ENCODE assay signal across 9 mouse cellular contexts in genomic region chr9:106470991-106471750, GRCm38 (mm10). TPM values are rescaled to one million over a fixed set of nuclear protein-coding genes. Genes with fewer than 3 reads are reported as not detected.
DNase-seq lines count a peak whose midpoint lies in the region; ATAC-seq lines count a peak whose summit lies in the region.
"Had no signal": no experiment of that assay in that cellular context is flagged by ENCODE, and none has a peak within 500 bp of the region (broad histone marks: within the 10 kb centered on the region; RNA-seq: fewer than 3 reads in every experiment).

No protein-coding gene starts in this region.

- H3K4me3 ChIP-seq in heart, embryonic 11.5 days (ENCODE audit: low read depth, low read length), result 0 out of 2 replicates have a peak overlapping the region, but pooled peaks have one; percentile 15
- peak overlapping the region; percentile 15; the same call in 1 of the 2 replicates for H3K4me3 ChIP-seq in intestine, embryonic 14.5 days (ENCODE audit: low read depth, low read length)
- 0 out of 2 replicates have a peak overlapping the region, but pooled peaks have one; percentile 17 for H3K4me3 ChIP-seq in stomach, embryonic 16.5 days (replicated peaks; ENCODE audit: low read length)
- H3K4me3 ChIP-seq in midbrain, embryonic 16.5 days (ENCODE audit: low read depth, low read length), result no peak overlapping the region

- ATAC-seq in heart, embryonic 11.5 days (replicated peaks; ENCODE audit: insufficient number of reproducible peaks, low FRiP score, low TSS enrichment), result no peak
- no peak for ATAC-seq in intestine, embryonic 14.5 days (replicated peaks; ENCODE audit: low FRiP score, low TSS enrichment, low read depth)
- no peak for ATAC-seq in stomach, embryonic 16.5 days (ENCODE audit: insufficient read depth, low FRiP score)
- ATAC-seq in midbrain, embryonic 16.5 days, result no peak

- no peaks in the 10 kb centered on the region for H3K9me3 ChIP-seq in heart, embryonic 11.5 days (replicated peaks; ENCODE audit: control insufficient read depth, low read length)
- no peaks in the 10 kb centered on the region for H3K9me3 ChIP-seq in intestine, embryonic 14.5 days (ENCODE audit: control insufficient read depth, low read length)
- no peaks in the 10 kb centered on the region for H3K9me3 ChIP-seq in stomach, embryonic 16.5 days (replicated peaks; ENCODE audit: control insufficient read depth, low read length)
- no peaks in the 10 kb centered on the region for H3K9me3 ChIP-seq in midbrain, embryonic 16.5 days (replicated peaks; ENCODE audit: control insufficient read depth, low read length, poor library complexity, severe bottlenecking)

- H3K9ac ChIP-seq in heart, embryonic 11.5 days (ENCODE audit: low read depth, low read length), result no peak overlapping the region
- no peak overlapping the region for H3K9ac ChIP-seq in intestine, embryonic 14.5 days (ENCODE audit: low read length)
- peak overlapping the region; percentile 51; the same call in 1 of the 2 replicates for H3K9ac ChIP-seq in stomach, embryonic 16.5 days (ENCODE audit: low read length)
- no peak overlapping the region for H3K9ac ChIP-seq in midbrain, embryonic 16.5 days (ENCODE audit: low read depth, low read length)

- 56% methylated on average over 14 of the region's 14 CpGs for WGBS in heart, embryonic 11.5 days (ENCODE audit: insufficient replicate concordance)
- 62% methylated on average over 14 of the region's 14 CpGs for WGBS in intestine, embryonic 14.5 days
- 65% methylated on average over 14 of the region's 14 CpGs for WGBS in stomach, embryonic 16.5 days
- WGBS in midbrain, embryonic 16.5 days, result 60% methylated on average over 14 of the region's 14 CpGs

- H3K36me3 ChIP-seq in heart, embryonic 11.5 days (ENCODE audit: control insufficient read depth, insufficient read depth, low read length), result no peaks in the 10 kb centered on the region
- H3K36me3 ChIP-seq in intestine, embryonic 14.5 days (ENCODE audit: control insufficient read depth, insufficient read depth, low read length), result no peaks in the 10 kb centered on the region
- H3K36me3 ChIP-seq in stomach, embryonic 16.5 days (ENCODE audit: control insufficient read depth, insufficient read depth, low read length), result no peaks in the 10 kb centered on the region
- H3K36me3 ChIP-seq in midbrain, embryonic 16.5 days (ENCODE audit: control insufficient read depth, insufficient read depth, low read length), result no peaks in the 10 kb centered on the region

- DNase-seq in heart, adult 18-20 months, result no peak
- DNase-seq in right cerebral cortex, postnatal 14 days, result peak; percentile 4
- DNase-seq in right cerebral cortex, postnatal 36 days (ENCODE audit: low spot score in 2 of 2), result no peak
- no peak for DNase-seq in intestine, embryonic 14.5 days (ENCODE audit: low spot score)
- no peak for DNase-seq in lung, postnatal 25 days (ENCODE audit: low spot score)

- peaks cover 25% of the 10 kb centered on the region for H3K4me1 ChIP-seq in heart, embryonic 11.5 days (ENCODE audit: control insufficient read depth, insufficient read depth, low read length)
- peaks cover 10% of the 10 kb centered on the region; the same call in 1 of the 2 replicates for H3K4me1 ChIP-seq in intestine, embryonic 14.5 days (replicated peaks; ENCODE audit: control insufficient read depth, insufficient read depth, low read length)
- peaks cover 27% of the 10 kb centered on the region for H3K4me1 ChIP-seq in stomach, embryonic 16.5 days (ENCODE audit: control insufficient read depth, insufficient read depth, low read length)
- H3K4me1 ChIP-seq in midbrain, embryonic 16.5 days (ENCODE audit: control insufficient read depth, insufficient read depth, low read length), result no peaks in the 10 kb centered on the region

- no peak overlapping the region for H3K27ac ChIP-seq in heart, embryonic 11.5 days (ENCODE audit: low read depth, low read length)
- no peak overlapping the region for H3K27ac ChIP-seq in intestine, embryonic 14.5 days (ENCODE audit: low read depth)
- H3K27ac ChIP-seq in stomach, embryonic 16.5 days (ENCODE audit: low read length), result no peak overlapping the region; the same call in 1 of the 2 replicates
- H3K27ac ChIP-seq in midbrain, embryonic 16.5 days (ENCODE audit: low read length), result no peak overlapping the region

- peak overlapping the region; percentile 52 for H3K4me2 ChIP-seq in heart, embryonic 11.5 days
- H3K4me2 ChIP-seq in intestine, embryonic 14.5 days (ENCODE audit: low read length), result peak overlapping the region; percentile 42
- H3K4me2 ChIP-seq in stomach, embryonic 16.5 days (ENCODE audit: low read depth, low read length), result peak overlapping the region; percentile 42; the same call in 1 of the 2 replicates
- H3K4me2 ChIP-seq in midbrain, embryonic 16.5 days (ENCODE audit: low read length), result no peak overlapping the region

- H3K27me3 ChIP-seq in heart, embryonic 11.5 days (ENCODE audit: control insufficient read depth, insufficient read depth, low read length), result no peaks in the 10 kb centered on the region; the same call in 1 of the 2 replicates
- H3K27me3 ChIP-seq in intestine, embryonic 14.5 days (replicated peaks; ENCODE audit: control insufficient read depth, insufficient read depth, low read length), result no peaks in the 10 kb centered on the region
- H3K27me3 ChIP-seq in stomach, embryonic 16.5 days (ENCODE audit: control insufficient read depth, insufficient read depth, low read length), result no peaks in the 10 kb centered on the region
- H3K27me3 ChIP-seq in midbrain, embryonic 16.5 days (ENCODE audit: control insufficient read depth, insufficient read depth, low read depth, low read length), result 0 out of 2 replicates have a peak, but pooled peaks cover 3% of the 10 kb centered on the region

RNA-seq across cellular contexts. Expression of gene Rrp9, which starts 4.6 kb away (rescaled TPM):
- polyA plus RNA-seq in heart, embryonic 11.5 days (2014; fragmentation: Nextera tagmentation; extraction: Ambion mirVana), result 31.3 and 32.9 TPM in 2 replicates
- 10 to 100 TPM; 21.3 to 26.3 TPM for total RNA-seq in heart, adult 18-20 months (2021)
- 51.7 and 52.4 TPM in 2 replicates for polyA plus RNA-seq in intestine, embryonic 14.5 days (2014; fragmentation: Nextera tagmentation; extraction: Ambion mirVana)
- polyA plus RNA-seq in stomach, embryonic 16.5 days (2015; fragmentation: Nextera tagmentation; extraction: Ambion mirVana), result 40.8 and 42.6 TPM in 2 replicates
- 48.3 and 48.5 TPM in 2 replicates for polyA plus RNA-seq in midbrain, embryonic 16.5 days (2015; fragmentation: Nextera tagmentation; extraction: Ambion mirVana)

RNA-seq across cellular contexts. Expression of gene Gpr62, which starts 5.4 kb away (rescaled TPM):
- 0.25 and 0.46 TPM in 2 replicates for polyA plus RNA-seq in heart, embryonic 11.5 days (2014; fragmentation: Nextera tagmentation; extraction: Ambion mirVana)
- total RNA-seq in heart, adult 18-20 months (2021), result not detected
- 0.08 and 0.41 TPM in 2 replicates for polyA plus RNA-seq in intestine, embryonic 14.5 days (2014; fragmentation: Nextera tagmentation; extraction: Ambion mirVana)
- 0.19 and 0.26 TPM in 2 replicates for polyA plus RNA-seq in stomach, embryonic 16.5 days (2015; fragmentation: Nextera tagmentation; extraction: Ambion mirVana)
- 0.78 and 0.98 TPM in 2 replicates for polyA plus RNA-seq in midbrain, embryonic 16.5 days (2015; fragmentation: Nextera tagmentation; extraction: Ambion mirVana)
- total RNA-seq: MEL had no signal

RNA-seq across cellular contexts. Expression of gene Parp3, which starts 5.6 kb away (rescaled TPM):
- 1.0 and 1.9 TPM in 2 replicates for polyA plus RNA-seq in heart, embryonic 11.5 days (2014; fragmentation: Nextera tagmentation; extraction: Ambion mirVana)
- total RNA-seq in heart, adult 18-20 months (2021), result 10 to 100 TPM; 33.7 to 38.2 TPM
- 1.7 and 2.2 TPM in 2 replicates for polyA plus RNA-seq in intestine, embryonic 14.5 days (2014; fragmentation: Nextera tagmentation; extraction: Ambion mirVana)
- 6.2 and 6.7 TPM in 2 replicates for polyA plus RNA-seq in stomach, embryonic 16.5 days (2015; fragmentation: Nextera tagmentation; extraction: Ambion mirVana)
- polyA plus RNA-seq in midbrain, embryonic 16.5 days (2015; fragmentation: Nextera tagmentation; extraction: Ambion mirVana), result 0.73 and 0.89 TPM in 2 replicates

RNA-seq across cellular contexts. Expression of gene Pcbp4, which starts 18.1 kb away (rescaled TPM):
- 77.0 and 80.4 TPM in 2 replicates for polyA plus RNA-seq in heart, embryonic 11.5 days (2014; fragmentation: Nextera tagmentation; extraction: Ambion mirVana)
- 10 to 100 TPM; 61.1 to 63.2 TPM for total RNA-seq in heart, adult 18-20 months (2021)
- 55.3 and 73.4 TPM in 2 replicates for polyA plus RNA-seq in intestine, embryonic 14.5 days (2014; fragmentation: Nextera tagmentation; extraction: Ambion mirVana)
- polyA plus RNA-seq in stomach, embryonic 16.5 days (2015; fragmentation: Nextera tagmentation; extraction: Ambion mirVana), result 39.4 and 42.5 TPM in 2 replicates
- polyA plus RNA-seq in midbrain, embryonic 16.5 days (2015; fragmentation: Nextera tagmentation; extraction: Ambion mirVana), result 242 and 262 TPM in 2 replicates

RNA-seq across cellular contexts. Expression of gene Abhd14a, which starts 23.7 kb away (rescaled TPM):
- polyA plus RNA-seq in heart, embryonic 11.5 days (2014; fragmentation: Nextera tagmentation; extraction: Ambion mirVana), result 41.2 and 41.9 TPM in 2 replicates
- total RNA-seq in heart, adult 18-20 months (2021), result 10 to 100 TPM; 19.0 to 19.6 TPM
- polyA plus RNA-seq in intestine, embryonic 14.5 days (2014; fragmentation: Nextera tagmentation; extraction: Ambion mirVana), result 55.9 and 58.2 TPM in 2 replicates
- polyA plus RNA-seq in stomach, embryonic 16.5 days (2015; fragmentation: Nextera tagmentation; extraction: Ambion mirVana), result 49.5 and 50.4 TPM in 2 replicates
- 71.9 and 82.0 TPM in 2 replicates for polyA plus RNA-seq in midbrain, embryonic 16.5 days (2015; fragmentation: Nextera tagmentation; extraction: Ambion mirVana)
